ENCODE assay signal across 7 mouse cellular contexts in genomic region chr10:79555238-79555724, GRCm38 (mm10). TPM values are rescaled to one million over a fixed set of nuclear protein-coding genes. Genes with fewer than 3 reads are reported as not detected.
DNase-seq lines count a peak whose midpoint lies in the region; ATAC-seq and TF ChIP-seq lines count a peak whose summit lies in the region.

No protein-coding gene starts in this region.

- no peaks in the 10 kb centered on the region for H3K9me3 ChIP-seq in lung, embryonic 15.5 days
- H3K9me3 ChIP-seq in forebrain, embryonic 10.5 days, result no peaks in the 10 kb centered on the region; the same call in 1 of the 2 replicates
- no peaks in the 10 kb centered on the region for H3K9me3 ChIP-seq in limb, embryonic 10.5 days (replicated peaks)

- H3K27me3 ChIP-seq in lung, embryonic 15.5 days, result no peaks in the 10 kb centered on the region
- no peaks in the 10 kb centered on the region for H3K27me3 ChIP-seq in forebrain, embryonic 10.5 days (ENCODE audit: poor library complexity, severe bottlenecking)
- no peaks in the 10 kb centered on the region for H3K27me3 ChIP-seq in limb, embryonic 10.5 days (ENCODE audit: low read depth, poor library complexity, severe bottlenecking)

- H3K4me1 ChIP-seq in lung, embryonic 15.5 days, result peaks cover 26% of the 10 kb centered on the region
- H3K4me1 ChIP-seq in forebrain, embryonic 10.5 days, result peaks cover 39% of the 10 kb centered on the region
- H3K4me1 ChIP-seq in limb, embryonic 10.5 days, result peaks cover 30% of the 10 kb centered on the region
- H3K4me1 ChIP-seq in olfactory bulb, adult 2 months (ENCODE audit: control insufficient read depth, insufficient read depth, low read length), result peaks cover 28% of the 10 kb centered on the region

- H3K36me3 ChIP-seq in lung, embryonic 15.5 days, result peaks cover 3% of the 10 kb centered on the region; the same call in 1 of the 2 replicates
- peaks cover 20% of the 10 kb centered on the region for H3K36me3 ChIP-seq in forebrain, embryonic 10.5 days (replicated peaks)
- H3K36me3 ChIP-seq in limb, embryonic 10.5 days, result peaks cover 12% of the 10 kb centered on the region

- 0 out of 2 replicates have a peak overlapping the region, but pooled peaks have one; percentile 39 for H3K27ac ChIP-seq in lung, embryonic 15.5 days
- H3K27ac ChIP-seq in forebrain, embryonic 10.5 days, result peak overlapping the region; percentile 97
- peak overlapping the region; percentile 98 for H3K27ac ChIP-seq in limb, embryonic 10.5 days
- H3K27ac ChIP-seq in olfactory bulb, adult 2 months (ENCODE audit: insufficient read depth, low read depth, low read length), result no peak overlapping the region

- peak overlapping the region; percentile 97 for H3K9ac ChIP-seq in lung, embryonic 15.5 days

- WGBS in lung, embryonic 15.5 days, result 22% methylated on average over 7 of the region's 7 CpGs
- 33% methylated on average over 7 of the region's 7 CpGs for WGBS in forebrain, embryonic 10.5 days
- WGBS in limb, embryonic 10.5 days, result 29% methylated on average over 7 of the region's 7 CpGs
- 27% methylated on average over 7 of the region's 7 CpGs for WGBS in olfactory bulb, adult 2 months

- H3K4me3 ChIP-seq in lung, embryonic 15.5 days, result peak overlapping the region; percentile 98
- peak overlapping the region; percentile 95 for H3K4me3 ChIP-seq in forebrain, embryonic 10.5 days
- H3K4me3 ChIP-seq in limb, embryonic 10.5 days, result peak overlapping the region; percentile 98
- H3K4me3 ChIP-seq in olfactory bulb, adult 2 months (ENCODE audit: insufficient read depth, low read depth, low read length), result peak overlapping the region; percentile 79

- DNase-seq in lung, postnatal 4 days, result no peak
- DNase-seq in forebrain, embryonic 10.5 days (ENCODE audit: extremely low spot score, low spot score), result no peak
- no peak for DNase-seq in limb, embryonic 10.5 days (ENCODE audit: low spot score)
- DNase-seq in spleen, postnatal 36 days (ENCODE audit: low spot score in 2 of 2), result no peak
- no peak for DNase-seq in retina, postnatal 1 day

- ATAC-seq in lung, embryonic 15.5 days (ENCODE audit: borderline replicate concordance, extremely low read depth, low FRiP score, low TSS enrichment), result 0 out of 2 replicates have a peak, but pooled peaks have one; percentile 28

- H3K4me2 ChIP-seq in lung, embryonic 15.5 days, result peak overlapping the region; percentile 91

- TF ChIP-seq POLR2A in olfactory bulb, adult 2 months (IDR thresholded peaks at IDR 0.05; ENCODE audit: insufficient read depth, low read depth, low read length), result no peak

- no peak for TF ChIP-seq CTCF in olfactory bulb, adult 2 months (IDR thresholded peaks at IDR 0.05; ENCODE audit: insufficient read depth, low read depth, low read length)

RNA-seq across cellular contexts. Expression of gene Mier2, which starts 0.3 kb away (rescaled TPM):
- polyA plus RNA-seq in lung, embryonic 15.5 days (2015; fragmentation: Nextera tagmentation; extraction: Ambion mirVana), result 45.9 and 47.9 TPM in 2 replicates
- 65.0 and 73.5 TPM in 2 replicates for polyA plus RNA-seq in forebrain, embryonic 10.5 days (2016; fragmentation: Nextera tagmentation; extraction: Ambion mirVana)
- polyA plus RNA-seq in limb, embryonic 10.5 days (2016; fragmentation: Nextera tagmentation; extraction: Ambion mirVana), result 71.3 and 79.8 TPM in 2 replicates
- polyA plus RNA-seq in olfactory bulb, adult 2 months (2012; ENCODE audit: insufficient read depth, insufficient read length, low replicate concordance, missing spikeins), result not detected in 2 replicates

RNA-seq across cellular contexts. Expression of gene Plpp2, which starts 21.7 kb away (rescaled TPM):
- polyA plus RNA-seq in lung, embryonic 15.5 days (2015; fragmentation: Nextera tagmentation; extraction: Ambion mirVana), result 33.2 and 34.1 TPM in 2 replicates
- 26.0 and 28.8 TPM in 2 replicates for polyA plus RNA-seq in forebrain, embryonic 10.5 days (2016; fragmentation: Nextera tagmentation; extraction: Ambion mirVana)
- polyA plus RNA-seq in limb, embryonic 10.5 days (2016; fragmentation: Nextera tagmentation; extraction: Ambion mirVana), result 26.6 and 29.3 TPM in 2 replicates
- not detected in 2 replicates for polyA plus RNA-seq in olfactory bulb, adult 2 months (2012; ENCODE audit: insufficient read depth, insufficient read length, low replicate concordance, missing spikeins)

RNA-seq across cellular contexts. Expression of gene Theg, which starts 31.9 kb away (rescaled TPM):
- not detected in 2 replicates for polyA plus RNA-seq in lung, embryonic 15.5 days (2015; fragmentation: Nextera tagmentation; extraction: Ambion mirVana)
- polyA plus RNA-seq in forebrain, embryonic 10.5 days (2016; fragmentation: Nextera tagmentation; extraction: Ambion mirVana), result not detected in 2 replicates
- polyA plus RNA-seq in limb, embryonic 10.5 days (2016; fragmentation: Nextera tagmentation; extraction: Ambion mirVana), result not detected in 2 replicates
- polyA plus RNA-seq in olfactory bulb, adult 2 months (2012; ENCODE audit: insufficient read depth, insufficient read length, low replicate concordance, missing spikeins), result not detected in 2 replicates

RNA-seq across cellular contexts. Expression of gene C2cd4c, which starts 58.5 kb away (rescaled TPM):
- not detected in 2 replicates for polyA plus RNA-seq in lung, embryonic 15.5 days (2015; fragmentation: Nextera tagmentation; extraction: Ambion mirVana)
- polyA plus RNA-seq in forebrain, embryonic 10.5 days (2016; fragmentation: Nextera tagmentation; extraction: Ambion mirVana), result not detected in 2 replicates
- not detected in 2 replicates for polyA plus RNA-seq in limb, embryonic 10.5 days (2016; fragmentation: Nextera tagmentation; extraction: Ambion mirVana)
- not detected in 2 replicates for polyA plus RNA-seq in olfactory bulb, adult 2 months (2012; ENCODE audit: insufficient read depth, insufficient read length, low replicate concordance, missing spikeins)

Comparison
In these comparisons a context has a peak if more than half of its experiments do, and no peak if none do; other contexts are left out.
1. RNA of gene Mier2, which starts 0.3 kb away (polyA plus RNA-seq): 71.3 to 79.8 TPM in limb, embryonic 10.5 days, 65.0 to 73.5 TPM in forebrain, embryonic 10.5 days and 45.9 to 47.9 TPM in lung, embryonic 15.5 days; not detected in olfactory bulb, adult 2 months; every median in the first group is over 10 times any median in the second.
2. RNA of gene Plpp2, which starts 21.7 kb away (polyA plus RNA-seq): 33.2 to 34.1 TPM in lung, embryonic 15.5 days, 26.6 to 29.3 TPM in limb, embryonic 10.5 days and 26.0 to 28.8 TPM in forebrain, embryonic 10.5 days; not detected in olfactory bulb, adult 2 months; every median in the first group is over 10 times any median in the second.
3. Peak in every context shown above with its lines, with median percentiles within 50 percentile points of each other: H3K4me3 ChIP-seq.